Comparison of ENCODE assay signal across 21 mouse cellular contexts in the genomic region with DNA sequence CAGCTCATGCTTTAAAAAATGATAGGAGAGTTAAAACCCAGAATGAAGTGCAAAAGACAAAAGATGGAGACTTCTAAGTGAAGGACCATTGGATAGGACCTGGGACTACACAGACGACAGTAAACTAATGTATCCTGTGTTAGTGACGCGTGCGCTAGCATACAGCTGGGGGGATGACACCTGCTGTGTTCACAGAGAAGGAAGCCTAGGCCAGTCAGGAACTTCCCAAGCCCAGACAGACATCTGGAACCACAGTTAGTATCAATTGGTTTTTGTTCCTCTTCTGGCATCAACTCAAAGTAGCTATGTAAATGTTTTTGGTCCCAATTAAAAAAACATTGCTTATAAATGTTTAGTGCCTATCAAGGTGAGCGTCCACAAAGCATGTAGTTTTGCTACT.
"Had no signal": no experiment of that assay in that cellular context is flagged by ENCODE, and none has a peak within 500 bp of the region (broad histone marks: within the 10 kb centered on the region; RNA-seq: fewer than 3 reads in every experiment).

No protein-coding gene starts in this region.

- H3K27ac ChIP-seq: limb, embryonic 10.5 days; limb, embryonic 13.5 days; liver, embryonic 12.5 days; liver, embryonic 15.5 days; lung, embryonic 15.5 days; midbrain, embryonic 12.5 days; midbrain, embryonic 15.5 days; neural tube, embryonic 12.5 days; neural tube, embryonic 15.5 days; stomach, embryonic 15.5 days had no signal

- H3K4me3 ChIP-seq: limb, embryonic 10.5 days; limb, embryonic 13.5 days; liver, embryonic 12.5 days; liver, embryonic 15.5 days; lung, embryonic 15.5 days; midbrain, embryonic 12.5 days; midbrain, embryonic 15.5 days; neural tube, embryonic 12.5 days; neural tube, embryonic 15.5 days; stomach, embryonic 15.5 days had no signal

- H3K36me3 ChIP-seq: liver, embryonic 12.5 days; midbrain, embryonic 12.5 days; midbrain, embryonic 15.5 days; neural tube, embryonic 15.5 days; stomach, embryonic 15.5 days had no signal

- ATAC-seq: liver, embryonic 12.5 days; midbrain, embryonic 15.5 days had no signal

- H3K27me3 ChIP-seq: limb, embryonic 13.5 days; liver, embryonic 12.5 days; liver, embryonic 15.5 days; lung, embryonic 15.5 days; midbrain, embryonic 12.5 days; midbrain, embryonic 15.5 days; neural tube, embryonic 12.5 days; neural tube, embryonic 15.5 days; stomach, embryonic 15.5 days had no signal

- DNase-seq: kidney, adult 9 months; kidney, postnatal 14 days; kidney, postnatal 4 days; layer of hippocampus, adult 9-11 months; liver; lung, adult 18-20 months; lung, postnatal 10 days; lung, postnatal 36 days; right cerebral cortex, postnatal 14 days; right cerebral cortex, postnatal 4 days; thymus, postnatal 25 days had no signal
